Mouse (Mus musculus) liver, embryonic 18 days (tissue): Measurements from ENCODE around the gene Vldlr. TPM values are rescaled to one million over a fixed set of nuclear protein-coding genes. Genes with fewer than 3 reads are reported as not detected.

Source experiments
- polyA plus RNA-seq: library from polyadenylated mRNA; depleted of rRNA; stranded (reverse); fragments of >200 nt; gene quantifications from 2 replicates; pipeline ENCODE4 v1.2.3, GENCODE M21; 2012; rRNA removed

Vldlr gene
- 1.4 and 2.5 TPM in 2 replicates for polyA plus RNA-seq

GRCm38 (mm10) chr19:27216318-27216717 lies at the start of gene Vldlr:
TSS of gene Vldlr (plus strand) at chr19:27216484.

Other genes starting within 250 kb of the Vldlr start
- gene Kcnv2, start 106.1 kb downstream of the Vldlr start, polyA plus RNA-seq = not detected in 2 replicates
- 11.2 TPM in 2 replicates for gene Pum3, start 213.3 kb downstream of the Vldlr start, polyA plus RNA-seq